Mouse (Mus musculus): ENCODE measurements at regions not wholly inside any gene's neighbourhood (a gene's known extent, or its start where the extent isn't known, plus 50 kb on each side); places are given as distances from the start of the nearest gene placed in this dataset.
"Not testable (repeated sequence)": the region's sequence is repeated elsewhere in the genome, so short reads cannot be mapped to it uniquely, and the experiment has no call there.

- no peaks in the 10 kb centered on the region for H3K4me1 ChIP-seq (ENCODE audit: control insufficient read depth, insufficient read depth, low read length)
- no peak overlapping the region for H3K27ac ChIP-seq (ENCODE audit: insufficient read depth, low read length)
- TF ChIP-seq CTCF (IDR thresholded peaks at IDR 0.05; ENCODE audit: borderline replicate concordance, insufficient read depth, low read length) = no peak
- no peak for TF ChIP-seq POLR2A (IDR thresholded peaks at IDR 0.05; ENCODE audit: low read depth, low read length)
- no peak overlapping the region for H3K4me3 ChIP-seq (ENCODE audit: insufficient read depth, low read length)
These were observed 67.2 kb downstream of the Qdpr start for GRCm38 (mm10) chr5:45382804-45383203.

GRCm38 (mm10) chr5:45378486-45378885 is 71.5 kb downstream of the Qdpr start:
- Histone ChIP-seq H3K27ac (ENCODE audit: insufficient read depth, low read length) (no peak overlapping the region), H3K4me1 (ENCODE audit: control insufficient read depth, insufficient read depth, low read length) (no peaks in the 10 kb centered on the region), H3K4me3 (ENCODE audit: insufficient read depth, low read length) (no peak overlapping the region)
- TF ChIP-seq POLR2A (IDR thresholded peaks at IDR 0.05; ENCODE audit: low read depth, low read length) (no peak), CTCF (IDR thresholded peaks at IDR 0.05; ENCODE audit: borderline replicate concordance, insufficient read depth, low read length) (no peak)

GRCm38 (mm10) chr5:45373069-45373468 is 77.0 kb downstream of the Qdpr start:
- H3K27ac ChIP-seq (ENCODE audit: insufficient read depth, low read length) = no peak overlapping the region
- TF ChIP-seq POLR2A (IDR thresholded peaks at IDR 0.05; ENCODE audit: low read depth, low read length) = no peak
- no peak for TF ChIP-seq CTCF (IDR thresholded peaks at IDR 0.05; ENCODE audit: borderline replicate concordance, insufficient read depth, low read length)

GRCm38 (mm10) chr5:45368451-45368850 is 81.6 kb downstream of the Qdpr start:
- H3K4me1 ChIP-seq (ENCODE audit: control insufficient read depth, insufficient read depth, low read length) = no peaks in the 10 kb centered on the region
- H3K4me3 ChIP-seq (ENCODE audit: insufficient read depth, low read length) = no peak overlapping the region
- TF ChIP-seq CTCF (IDR thresholded peaks at IDR 0.05; ENCODE audit: borderline replicate concordance, insufficient read depth, low read length) = no peak
- TF ChIP-seq POLR2A (IDR thresholded peaks at IDR 0.05; ENCODE audit: low read depth, low read length) = no peak
- H3K27ac ChIP-seq (ENCODE audit: insufficient read depth, low read length) = no peak overlapping the region

More at GRCm38 (mm10) chr5:45373069-45373468, 77.0 kb downstream of the Qdpr start:
- Histone ChIP-seq H3K4me1 (ENCODE audit: control insufficient read depth, insufficient read depth, low read length) (no peaks in the 10 kb centered on the region), H3K4me3 (ENCODE audit: insufficient read depth, low read length) (no peak overlapping the region)

- TF ChIP-seq POLR2A (IDR thresholded peaks at IDR 0.05; ENCODE audit: low read depth, low read length) (no peak), CTCF (IDR thresholded peaks at IDR 0.05; ENCODE audit: borderline replicate concordance, insufficient read depth, low read length) (no peak)
- no peaks in the 10 kb centered on the region for H3K4me1 ChIP-seq (ENCODE audit: control insufficient read depth, insufficient read depth, low read length)
- no peak overlapping the region for H3K4me3 ChIP-seq (ENCODE audit: insufficient read depth, low read length)
- no peak overlapping the region for H3K27ac ChIP-seq (ENCODE audit: insufficient read depth, low read length)
These were observed 89.8 kb downstream of the Qdpr start for GRCm38 (mm10) chr5:45360189-45360588.

GRCm38 (mm10) chr5:45340411-45340810 is 109.6 kb downstream of the Qdpr start:
- no peak overlapping the region for H3K4me3 ChIP-seq (ENCODE audit: insufficient read depth, low read length)
- H3K27ac ChIP-seq (ENCODE audit: insufficient read depth, low read length) = no peak overlapping the region
- no peaks in the 10 kb centered on the region for H3K4me1 ChIP-seq (ENCODE audit: control insufficient read depth, insufficient read depth, low read length)
- TF ChIP-seq POLR2A (IDR thresholded peaks at IDR 0.05; ENCODE audit: low read depth, low read length) (no peak), CTCF (IDR thresholded peaks at IDR 0.05; ENCODE audit: borderline replicate concordance, insufficient read depth, low read length) (no peak)

GRCm38 (mm10) chr5:45336801-45337200 is 113.2 kb downstream of the Qdpr start:
- Histone ChIP-seq H3K4me1 (ENCODE audit: control insufficient read depth, insufficient read depth, low read length) (no peaks in the 10 kb centered on the region), H3K4me3 (ENCODE audit: insufficient read depth, low read length) (no peak overlapping the region), H3K27ac (ENCODE audit: insufficient read depth, low read length) (no peak overlapping the region)
- TF ChIP-seq POLR2A (IDR thresholded peaks at IDR 0.05; ENCODE audit: low read depth, low read length) (no peak), CTCF (IDR thresholded peaks at IDR 0.05; ENCODE audit: borderline replicate concordance, insufficient read depth, low read length) (no peak)

GRCm38 (mm10) chr5:45324468-45324867 is 125.6 kb downstream of the Qdpr start:
- not testable (repeated sequence) for H3K4me1 ChIP-seq (ENCODE audit: control insufficient read depth, insufficient read depth, low read length); H3K4me3 ChIP-seq (ENCODE audit: insufficient read depth, low read length); H3K27ac ChIP-seq (ENCODE audit: insufficient read depth, low read length)

GRCm38 (mm10) chr5:45323500-45323899 is 126.5 kb downstream of the Qdpr start:
- no peak for TF ChIP-seq CTCF (IDR thresholded peaks at IDR 0.05; ENCODE audit: borderline replicate concordance, insufficient read depth, low read length)
- no peak for TF ChIP-seq POLR2A (IDR thresholded peaks at IDR 0.05; ENCODE audit: low read depth, low read length)
- Histone ChIP-seq H3K4me1 (ENCODE audit: control insufficient read depth, insufficient read depth, low read length) (no peaks in the 10 kb centered on the region), H3K27ac (ENCODE audit: insufficient read depth, low read length) (no peak overlapping the region), H3K4me3 (ENCODE audit: insufficient read depth, low read length) (no peak overlapping the region)

- TF ChIP-seq CTCF (IDR thresholded peaks at IDR 0.05; ENCODE audit: borderline replicate concordance, insufficient read depth, low read length) = no peak
- TF ChIP-seq POLR2A (IDR thresholded peaks at IDR 0.05; ENCODE audit: low read depth, low read length) = no peak
- Histone ChIP-seq H3K27ac (ENCODE audit: insufficient read depth, low read length) (no peak overlapping the region), H3K4me1 (ENCODE audit: control insufficient read depth, insufficient read depth, low read length) (no peaks in the 10 kb centered on the region), H3K4me3 (ENCODE audit: insufficient read depth, low read length) (no peak overlapping the region)
These were observed 132.0 kb downstream of the Qdpr start for GRCm38 (mm10) chr5:45318026-45318425.

GRCm38 (mm10) chr5:45301120-45301519 is 148.9 kb downstream of the Qdpr start:
- Histone ChIP-seq H3K4me3 (ENCODE audit: insufficient read depth, low read length) (no peak overlapping the region), H3K4me1 (ENCODE audit: control insufficient read depth, insufficient read depth, low read length) (peaks cover 2% of the 10 kb centered on the region; the same call in 1 of the 2 replicates), H3K27ac (ENCODE audit: insufficient read depth, low read length) (no peak overlapping the region)
- no peak for TF ChIP-seq CTCF (IDR thresholded peaks at IDR 0.05; ENCODE audit: borderline replicate concordance, insufficient read depth, low read length)

Measured in embryonic fibroblast, embryonic 13.5 days (primary cell).